Mouse (Mus musculus) hindbrain, postnatal 0 days (tissue): ENCODE measurements at regions not wholly inside any gene's neighbourhood (a gene's known extent, or its start where the extent isn't known, plus 50 kb on each side); places are given as distances from the start of the nearest gene placed in this dataset.

Experiments
- ATAC-seq: fragments of 200-750 bp; cut with Nextera tagmentation; 2 replicates; pipeline ENCODE4 v1.8.0; 2017; ENCODE audit warnings: mild to moderate bottlenecking, moderate TSS enrichment, moderate library complexity
- DNase-seq: peaks from one replicate; pipeline ENCODE4 v3.0.0-alpha.2; 2015; ENCODE audit warnings: low spot score
- H3K27ac ChIP-seq: fragments of 300-500 bp; sonication (generic); 2 replicates; pipeline ENCODE4 v1.5.1; 2014; ENCODE audit warnings: mild to moderate bottlenecking
- H3K27me3 ChIP-seq: fragments of 300-500 bp; sonication (generic); 2 replicates; pipeline ENCODE4 v1.6.1; 2014; ENCODE audit warnings: low read length, mixed read lengths; ENCODE audit not compliant: insufficient read depth
- H3K36me3 ChIP-seq: fragments of 300-500 bp; sonication (generic); 2 replicates; pipeline ENCODE4 v1.6.1; 2014; ENCODE audit warnings: low read length, mixed read lengths; ENCODE audit not compliant: insufficient read depth
- H3K4me1 ChIP-seq: fragments of 300-500 bp; sonication (generic); 2 replicates; pipeline ENCODE4 v1.6.1; 2014; ENCODE audit warnings: antibody characterized with exemption, low read length, mixed read lengths; ENCODE audit not compliant: insufficient read depth
- H3K4me2 ChIP-seq: fragments of 300-500 bp; sonication (generic); 2 replicates; pipeline ENCODE4 v1.6.1; 2014; ENCODE audit warnings: low read depth, mild to moderate bottlenecking, low read length, moderate library complexity, mixed read lengths
- H3K4me3 ChIP-seq: fragments of 300-500 bp; sonication (generic); 2 replicates; pipeline ENCODE4 v1.5.1; 2014; ENCODE audit warnings: low read length
- H3K9ac ChIP-seq: fragments of 300-500 bp; sonication (generic); replicated peaks from 2 replicates; pipeline ENCODE4 v1.6.1; 2014; ENCODE audit warnings: mild to moderate bottlenecking, low read length, moderate library complexity, mixed read lengths
- H3K9me3 ChIP-seq: fragments of 300-500 bp; sonication (generic); 2 replicates; pipeline ENCODE4 v1.6.1; 2016; ENCODE audit warnings: low read length, mixed read lengths
- CTCF ChIP-seq: IDR thresholded peaks from 2 replicates; pipeline ENCODE4 v1.5.1; 2016; ENCODE audit warnings: antibody characterized with exemption, control low read depth, low read depth
- WGBS: fragments of 180-500 bp; shearing (Covaris S2); extraction: QIAGEN DNeasy Blood & Tissue Kit; methylation state at CpG from one replicate; pipeline ENCODE4 v1.1.7; 2014; 5-methylcytosine and 5-hydroxymethylcytosine counted together

DNA sequence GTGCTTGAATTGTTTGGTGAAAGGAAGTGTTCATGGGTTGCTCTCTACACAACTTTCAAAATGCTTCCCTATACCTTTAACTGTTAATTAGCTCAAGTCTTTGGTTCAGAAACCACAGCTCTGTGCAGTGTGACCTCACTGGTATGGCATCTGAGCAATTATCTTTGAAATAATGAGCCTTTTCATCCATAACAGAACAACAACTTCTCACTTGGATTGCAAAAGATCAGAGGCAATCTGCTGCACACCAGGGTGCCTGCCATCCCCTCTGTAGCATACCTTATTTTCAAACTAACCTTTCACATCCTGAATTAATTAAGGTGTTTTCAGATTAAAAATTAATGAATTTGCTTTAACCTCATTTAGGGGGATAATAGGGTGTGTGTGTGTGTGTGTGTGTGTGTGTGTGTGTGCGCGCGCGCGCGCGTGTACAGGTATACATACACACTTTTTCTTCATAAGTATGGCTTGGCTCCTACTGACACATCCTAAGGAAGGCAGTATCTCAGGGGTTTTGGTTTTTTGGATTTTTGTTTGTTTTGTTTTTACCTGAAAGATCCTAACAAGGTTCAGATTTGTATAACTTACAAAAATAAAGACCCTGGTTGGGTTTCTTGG lies 493.8 kb downstream of the Rapgef2 start:
- DNase-seq (peak; percentile 56), ATAC-seq (peak; percentile 77)
- Histone ChIP-seq H3K4me3 (no peak overlapping the region), H3K27ac (no peak overlapping the region), H3K4me2 (no peak overlapping the region), H3K9me3 (no peaks in the 10 kb centered on the region), H3K36me3 (no peaks in the 10 kb centered on the region), H3K27me3 (no peaks in the 10 kb centered on the region), H3K9ac (no peak overlapping the region), H3K4me1 (no peaks in the 10 kb centered on the region)
- TF ChIP-seq CTCF, result no peak
- 89% methylated on average over 7 of the region's 7 CpGs for WGBS

- H3K4me3 ChIP-seq, result no peak overlapping the region
- H3K27me3 ChIP-seq, result no peaks in the 10 kb centered on the region
- H3K36me3 ChIP-seq, result no peaks in the 10 kb centered on the region
- no peak overlapping the region for H3K27ac ChIP-seq
- H3K4me1 ChIP-seq, result no peaks in the 10 kb centered on the region
- ATAC-seq (no peak), DNase-seq (no peak)
- H3K9ac ChIP-seq, result no peak overlapping the region
- 79% methylated on average over 1 of the region's 1 CpGs for WGBS
- no peaks in the 10 kb centered on the region for H3K9me3 ChIP-seq
- TF ChIP-seq CTCF, result no peak
- no peak overlapping the region for H3K4me2 ChIP-seq
These were observed 503.6 kb downstream of the Rapgef2 start for GRCm38 (mm10) chr3:78782766-78783165.

DNA sequence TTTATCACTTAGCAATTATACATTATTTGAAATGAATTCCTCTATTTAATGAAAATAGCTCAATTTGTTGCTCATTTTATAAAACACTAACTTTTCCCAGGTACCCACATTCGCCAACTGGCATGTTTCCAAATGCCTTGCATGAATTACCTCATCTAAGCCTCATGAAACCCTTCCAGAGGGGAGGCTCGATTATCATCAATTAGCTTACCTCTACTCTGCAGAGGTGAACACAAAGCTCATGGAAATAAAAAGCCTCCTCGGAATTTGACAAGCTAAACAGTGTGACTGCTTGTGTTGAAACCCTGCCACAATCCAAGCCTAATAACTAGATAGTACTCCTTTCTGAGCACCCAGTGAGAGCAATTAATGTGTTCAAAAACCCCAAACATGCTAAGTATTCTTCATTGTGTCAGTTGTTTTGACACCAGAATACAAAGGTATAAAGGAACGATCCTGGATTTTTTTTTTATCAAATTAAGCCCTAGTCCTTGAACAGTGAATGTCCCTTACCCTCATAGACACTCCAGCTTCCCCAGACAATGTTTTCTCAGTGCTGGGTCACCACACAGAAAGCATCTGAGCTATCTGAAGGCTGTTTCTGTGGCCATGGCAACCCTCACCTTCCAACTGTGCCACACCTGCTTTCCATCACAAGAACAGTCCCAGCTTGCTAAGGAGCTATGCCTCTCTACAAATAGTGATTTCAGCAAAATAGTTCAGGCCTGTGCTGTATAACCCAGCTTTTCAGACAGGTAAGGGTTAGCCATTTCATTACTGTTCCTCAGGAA lies 530.4 kb downstream of the Rapgef2 start:
- H3K27ac ChIP-seq, result no peak overlapping the region
- ATAC-seq (peak; percentile 79), DNase-seq (peak; percentile 48)
- no peak overlapping the region for H3K4me2 ChIP-seq
- H3K27me3 ChIP-seq, result no peaks in the 10 kb centered on the region
- H3K9me3 ChIP-seq, result no peaks in the 10 kb centered on the region
- no peak overlapping the region for H3K9ac ChIP-seq
- no peaks in the 10 kb centered on the region for H3K4me1 ChIP-seq
- no peak overlapping the region for H3K4me3 ChIP-seq
- TF ChIP-seq CTCF, result no peak
- no peaks in the 10 kb centered on the region for H3K36me3 ChIP-seq
- 39% methylated on average over 4 of the region's 4 CpGs for WGBS

- ATAC-seq, result 0 out of 2 replicates have a peak, but pooled peaks have one; percentile 45
- no peak overlapping the region for H3K4me2 ChIP-seq
- peak; percentile 48 for DNase-seq
- no peaks in the 10 kb centered on the region for H3K9me3 ChIP-seq
- no peaks in the 10 kb centered on the region for H3K36me3 ChIP-seq
- no peaks in the 10 kb centered on the region for H3K4me1 ChIP-seq
- H3K9ac ChIP-seq, result no peak overlapping the region
- H3K27ac ChIP-seq, result no peak overlapping the region
- TF ChIP-seq CTCF, result no peak
- H3K27me3 ChIP-seq, result no peaks in the 10 kb centered on the region
- H3K4me3 ChIP-seq, result no peak overlapping the region
These were observed 550.2 kb downstream of the Rapgef2 start for GRCm38 (mm10) chr3:78736111-78736510.

- no peak for ATAC-seq
- no peaks in the 10 kb centered on the region for H3K4me1 ChIP-seq
- no peak overlapping the region for H3K4me3 ChIP-seq
- H3K27me3 ChIP-seq, result no peaks in the 10 kb centered on the region
- no peaks in the 10 kb centered on the region for H3K36me3 ChIP-seq
- WGBS, result 83% methylated on average over 2 of the region's 2 CpGs
- no peaks in the 10 kb centered on the region for H3K9me3 ChIP-seq
- H3K9ac ChIP-seq, result no peak overlapping the region
- no peak overlapping the region for H3K4me2 ChIP-seq
- no peak for TF ChIP-seq CTCF
- no peak overlapping the region for H3K27ac ChIP-seq
- DNase-seq, result no peak
These were observed 569.6 kb downstream of the Rapgef2 start for GRCm38 (mm10) chr3:78716691-78717090.

DNA sequence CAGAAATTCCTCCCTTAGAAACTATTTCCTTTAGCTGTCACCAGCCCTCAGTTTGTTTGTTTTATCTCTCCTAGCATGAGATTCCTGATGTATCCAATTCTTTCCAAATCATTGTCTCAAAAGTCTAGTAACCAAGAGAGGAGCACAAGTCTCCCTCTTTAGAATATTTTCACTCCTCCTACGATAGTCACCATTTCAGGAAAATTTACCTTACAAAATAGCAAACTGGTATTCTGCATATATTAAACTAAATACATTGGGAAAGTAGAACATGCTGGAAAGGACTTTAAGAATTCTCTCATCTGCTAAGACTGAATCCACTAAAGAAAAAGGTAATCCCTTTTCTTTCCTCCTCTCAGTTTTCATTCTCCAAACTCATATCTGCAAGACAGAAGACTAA lies 578.6 kb downstream of the Rapgef2 start:
- Histone ChIP-seq H3K27ac (no peak overlapping the region), H3K9me3 (no peaks in the 10 kb centered on the region), H3K4me1 (no peaks in the 10 kb centered on the region), H3K9ac (no peak overlapping the region), H3K27me3 (no peaks in the 10 kb centered on the region), H3K4me3 (no peak overlapping the region), H3K4me2 (no peak overlapping the region), H3K36me3 (no peaks in the 10 kb centered on the region)
- no peak for DNase-seq
- WGBS, result 82% methylated on average over 1 of the region's 1 CpGs
- TF ChIP-seq CTCF, result no peak
- no peak for ATAC-seq

GRCm38 (mm10) chr3:78698936-78699335 lies 587.4 kb downstream of the Rapgef2 start:
- Histone ChIP-seq H3K4me2 (no peak overlapping the region), H3K4me3 (no peak overlapping the region), H3K27ac (no peak overlapping the region), H3K36me3 (no peaks in the 10 kb centered on the region), H3K4me1 (no peaks in the 10 kb centered on the region), H3K9me3 (no peaks in the 10 kb centered on the region), H3K9ac (no peak overlapping the region), H3K27me3 (no peaks in the 10 kb centered on the region)
- no peak for TF ChIP-seq CTCF
- ATAC-seq (no peak), DNase-seq (peak; percentile 47)
- 30% methylated on average over 5 of the region's 5 CpGs for WGBS
